Mouse (Mus musculus) thymus, postnatal 4 days (tissue): ENCODE measurements around the gene Map3k9.

Experiments
- DNase-seq: peaks from one replicate; pipeline ENCODE4 v3.0.0; 2021

Gene Map3k9

DNA sequence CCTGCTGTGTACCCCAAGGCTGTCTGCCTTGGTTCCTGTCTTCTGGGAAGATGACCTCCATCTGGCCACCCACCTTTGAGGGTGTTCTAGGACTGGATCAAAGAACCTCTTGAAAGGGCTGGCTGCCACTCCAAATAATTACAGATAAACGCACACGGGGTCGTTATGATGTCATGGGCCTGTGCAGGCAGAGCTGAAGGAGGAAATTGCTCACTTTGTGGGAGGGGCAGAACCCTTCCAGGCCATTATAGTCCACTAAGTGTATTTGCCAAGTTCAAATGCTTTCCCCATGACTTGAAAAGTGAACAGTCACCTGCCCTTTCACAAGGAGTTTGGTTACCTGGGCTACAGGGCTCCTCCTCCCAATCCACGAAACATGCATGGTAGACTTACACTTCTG, 83.0 kb downstream of the Map3k9 start:
- no peak for DNase-seq

GRCm38 (mm10) chr12:81691177-81691730, 89.7 kb downstream of the Map3k9 start:
- DNase-seq: no peak

DNA sequence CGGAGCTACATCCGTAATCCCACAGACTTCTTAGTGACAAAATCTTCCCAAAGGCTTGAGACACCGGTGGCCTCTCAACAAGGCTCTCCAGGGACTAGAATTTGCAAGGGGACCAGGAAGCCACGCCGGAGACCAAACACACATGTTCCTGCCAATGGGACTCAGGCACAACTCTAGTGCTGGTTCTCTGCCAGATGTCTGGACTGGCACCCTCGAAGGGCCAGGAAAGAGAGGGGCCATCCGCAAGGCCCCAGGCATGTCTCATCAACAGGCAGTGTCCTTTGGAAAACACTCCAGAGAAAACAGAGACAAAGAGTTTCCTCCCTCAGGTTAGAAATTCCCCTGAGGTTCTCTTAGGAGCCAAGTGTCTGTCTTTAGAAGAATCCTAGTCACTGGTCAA, 90.2 kb downstream of the Map3k9 start:
- no peak for DNase-seq

DNA sequence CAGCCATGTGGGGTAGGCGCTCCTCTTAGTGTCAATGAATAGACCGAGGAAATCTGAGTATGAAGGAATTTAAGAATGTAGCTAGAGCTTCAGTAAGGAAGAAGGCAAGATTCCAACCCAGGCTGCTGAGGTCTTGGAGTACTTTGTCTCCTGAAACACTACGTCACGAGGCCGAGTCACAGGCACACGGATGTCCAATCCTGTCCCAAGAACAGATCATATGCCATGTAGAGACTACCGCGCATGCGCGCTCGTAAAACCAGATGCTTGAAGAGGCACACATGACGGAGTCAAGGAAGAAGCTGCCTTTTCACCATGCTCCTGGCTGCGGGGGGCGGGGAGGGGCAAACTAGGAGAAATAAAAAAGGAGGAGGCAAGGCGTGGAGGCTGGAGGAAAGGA, 90.9 kb downstream of the Map3k9 start:
- no peak for DNase-seq

GRCm38 (mm10) chr12:81689505-81690056, 91.4 kb downstream of the Map3k9 start:
- DNase-seq: no peak

GRCm38 (mm10) chr12:81688537-81688936, 92.4 kb downstream of the Map3k9 start:
- no peak for DNase-seq

DNA sequence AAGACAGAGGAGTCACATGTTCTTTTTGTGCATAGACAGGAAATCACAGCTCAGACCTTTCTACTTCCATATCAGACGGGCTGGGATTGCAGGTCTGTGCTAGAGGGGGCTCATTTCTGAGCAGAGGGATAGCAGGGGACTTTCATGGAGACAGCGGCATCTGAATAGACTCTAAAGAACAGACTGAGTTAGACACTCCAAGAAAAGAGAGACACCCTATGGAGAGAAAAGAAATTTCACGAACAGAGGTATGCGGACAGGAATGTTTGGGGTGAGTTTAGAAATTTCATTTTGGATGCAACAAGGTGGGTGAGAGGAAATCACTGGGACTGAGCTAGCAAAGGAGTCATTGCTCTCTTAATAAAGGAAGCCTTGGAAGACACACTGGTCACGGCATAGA, 93.1 kb downstream of the Map3k9 start:
- DNase-seq: no peak

GRCm38 (mm10) chr12:81686406-81687117, 94.4 kb downstream of the Map3k9 start:
- no peak for DNase-seq

- no peak for DNase-seq
Measured at GRCm38 (mm10) chr12:81685981-81686380, 95.0 kb downstream of the Map3k9 start.

DNA sequence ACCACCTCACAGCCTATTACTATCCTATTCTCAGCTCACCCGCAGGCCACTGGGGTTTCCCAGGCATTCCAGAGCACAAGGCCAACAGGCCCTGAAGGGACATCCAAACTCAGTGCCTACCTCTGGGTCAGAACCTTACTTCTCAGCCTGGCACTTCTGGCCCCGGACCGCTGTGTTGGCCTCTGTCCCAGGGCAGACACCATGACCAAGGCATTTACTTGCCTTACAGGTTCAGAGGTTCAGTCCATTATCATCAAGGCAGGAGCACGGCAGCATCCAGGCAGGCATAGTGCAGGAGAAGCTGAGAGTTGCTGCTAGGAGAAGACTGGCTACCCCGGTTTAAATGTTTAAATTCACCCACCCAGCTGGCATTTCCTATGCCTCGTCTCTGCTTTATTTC, 96.9 kb downstream of the Map3k9 start:
- no peak for DNase-seq

DNA sequence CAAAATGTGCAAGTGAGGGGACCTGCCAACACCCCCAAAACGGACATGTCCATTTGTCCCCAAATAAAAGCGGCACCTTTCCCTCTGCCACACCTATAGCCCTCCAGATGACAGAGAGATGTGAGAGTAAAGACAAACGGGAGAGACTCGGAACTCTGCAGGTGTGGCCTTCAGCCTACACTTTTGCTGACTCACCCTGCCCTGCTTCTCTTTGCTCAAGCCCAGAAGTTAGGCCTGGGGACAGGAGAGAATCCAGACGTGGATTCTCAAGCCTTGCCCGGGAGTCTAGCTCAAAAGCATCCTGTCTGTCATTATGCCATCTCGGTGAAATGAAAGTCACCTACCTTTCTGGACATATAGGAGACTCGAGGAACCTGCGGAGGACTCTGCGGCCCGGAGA, 97.6 kb downstream of the Map3k9 start:
- no peak for DNase-seq

- DNase-seq: no peak
Measured at GRCm38 (mm10) chr12:81679807-81680529, 101.0 kb downstream of the Map3k9 start.

DNA sequence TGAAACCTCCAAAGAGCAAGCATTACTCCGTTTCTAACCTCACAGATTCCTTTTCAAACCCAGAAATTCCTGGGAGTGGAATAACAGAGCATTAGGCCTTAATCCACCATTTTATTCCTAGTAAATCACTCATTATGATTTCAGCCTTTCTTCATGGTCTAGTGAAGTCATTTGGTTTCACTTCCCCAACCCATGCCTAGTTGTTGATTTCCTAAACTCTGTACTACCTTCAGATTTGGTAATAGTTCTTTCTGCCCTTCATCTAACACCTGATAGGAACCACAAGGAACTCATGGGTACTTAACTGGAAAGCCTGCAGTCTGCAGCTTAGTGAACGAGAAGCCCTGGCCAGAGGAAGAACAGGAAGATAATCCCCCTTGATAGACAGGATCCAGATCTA, 105.4 kb downstream of the Map3k9 start:
- no peak for DNase-seq
